Mouse (Mus musculus) myocyte (in vitro differentiated cells): ENCODE data around the gene Dnajc19.

Source experiments
- CEBPB ChIP-seq: IDR thresholded peaks from 2 replicates; pipeline ENCODE4 v1.6.1; 2011; ENCODE audit warnings: mild to moderate bottlenecking, moderate library complexity; ENCODE audit not compliant: poor library complexity, insufficient read depth, severe bottlenecking
- MAX ChIP-seq: IDR thresholded peaks from one replicate; pipeline ENCODE4 v1.6.1; 2011; ENCODE audit warnings: low read depth, mild to moderate bottlenecking, control low read depth
- MYOD1 ChIP-seq, 3 experiments: IDR thresholded peaks; one replicate each; pipeline ENCODE4 v1.6.1; 2011; ENCODE audit warnings: control low read depth in 2 of 3, low read depth in 2 of 3, mild to moderate bottlenecking in 2 of 3, moderate library complexity in 1 of 3; ENCODE audit not compliant: insufficient read length in 2 of 3, control insufficient read depth in 1 of 3
- MYOG ChIP-seq, 3 experiments: IDR thresholded peaks; one replicate each; pipeline ENCODE4 v1.6.1; 2011; ENCODE audit warnings: control low read depth in 2 of 3, low read depth in 2 of 3, mild to moderate bottlenecking in 2 of 3; ENCODE audit not compliant: insufficient read length in 2 of 3, control insufficient read depth in 1 of 3, insufficient read depth in 1 of 3
- POLR2A ChIP-seq: IDR thresholded peaks from one replicate; pipeline ENCODE4 v1.6.1; 2011; ENCODE audit warnings: low read depth, mild to moderate bottlenecking, control low read depth, moderate library complexity; ENCODE audit not compliant: insufficient read length
- TCF12 ChIP-seq: IDR thresholded peaks from one replicate; pipeline ENCODE4 v1.6.1; 2011; ENCODE audit warnings: mild to moderate bottlenecking, control low read depth; ENCODE audit not compliant: poor library complexity, insufficient read depth, severe bottlenecking
- USF1 ChIP-seq: IDR thresholded peaks from one replicate; pipeline ENCODE4 v1.6.1; 2011; ENCODE audit warnings: low read depth, mild to moderate bottlenecking, control low read depth, moderate library complexity

- TF ChIP-seq CEBPB (no peak), MAX (no peak), POLR2A (peak; percentile 47), TCF12 (no peak), MYOD1 (IDR thresholded peaks at IDR 0.05; ENCODE audit: control insufficient read depth in 1 of 3, insufficient read length in 2 of 3, low read depth in 2 of 3) (no peak), USF1 (no peak), MYOG (IDR thresholded peaks at IDR 0.05; ENCODE audit: control insufficient read depth in 1 of 3, insufficient read depth in 1 of 3, insufficient read length in 2 of 3, low read depth in 2 of 3) (peak in 1 of 3 experiments; percentile 15)
These were observed 61.4 kb downstream of the Dnajc19 start, which contains the start of gene Fxr1 for GRCm38 (mm10) chr3:34019540-34020381.
